Mouse (Mus musculus) CD4-positive naive resting alpha-beta T cell, adult 76 days (primary cell): Measurements from ENCODE around the gene Ttll6. TPM values are rescaled to one million over a fixed set of nuclear protein-coding genes. Genes with fewer than 3 reads are reported as not detected.

Source experiments
- total RNA-seq: library from RNA; stranded (reverse); gene quantifications from one replicate; pipeline ENCODE4 v1.2.4, GENCODE M21; 2023

Ttll6 gene
- total RNA-seq: not detected

DNA sequence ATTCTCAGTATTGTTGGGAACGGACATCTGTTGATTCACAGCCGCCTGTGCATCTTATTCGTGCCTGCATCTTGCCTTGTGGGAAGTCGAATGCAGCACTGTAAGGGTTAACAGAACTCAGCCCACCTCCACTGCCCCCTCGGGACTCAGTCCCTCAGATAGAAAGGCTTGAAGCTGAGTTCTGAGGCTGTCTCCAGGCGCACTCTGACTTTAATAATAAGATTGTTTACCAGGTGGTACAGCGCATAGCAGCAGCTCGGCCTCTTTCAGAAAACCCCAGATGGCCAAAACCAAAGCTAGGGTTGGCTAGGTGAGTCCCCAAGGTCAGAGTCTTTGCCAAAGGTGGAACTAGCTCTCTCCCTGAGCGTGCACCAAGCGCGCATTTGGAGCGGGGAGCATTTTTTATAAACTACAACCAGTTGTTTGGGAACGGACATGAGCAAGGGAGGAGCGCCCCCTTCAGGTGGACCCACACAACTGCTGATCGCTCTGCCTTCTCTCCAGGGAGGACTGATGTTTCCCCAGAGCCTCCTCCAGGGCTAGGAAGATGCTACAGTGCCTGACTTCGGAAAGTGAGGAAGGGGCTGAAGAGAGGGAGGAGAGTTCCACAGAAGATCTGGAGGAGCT, at the start of gene Ttll6:
Gene Ttll6, plus strand, starts transcription at position 548 of the 627 bp plus-strand sequence.

DNA sequence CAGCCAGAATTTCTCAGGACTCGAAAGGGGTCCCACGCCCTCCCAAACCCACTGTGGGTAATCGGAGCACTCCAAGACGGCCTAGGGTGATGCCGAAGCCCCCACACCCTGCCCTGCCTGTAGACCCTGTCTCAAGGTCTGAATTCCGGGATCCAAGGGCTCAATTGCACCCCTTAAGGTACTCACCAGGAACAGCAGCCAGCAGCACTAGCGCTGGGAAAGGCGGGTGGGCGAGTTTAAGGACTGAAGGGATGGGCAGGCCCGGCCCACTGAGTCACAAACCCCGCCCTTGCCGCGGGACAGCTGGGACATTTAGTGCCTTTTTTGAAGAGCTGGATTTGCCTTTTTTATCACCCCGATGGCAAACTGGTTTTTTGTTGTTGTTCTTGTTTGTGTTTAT, 21.8 kb upstream of the Ttll6 start, which contains the start of gene Calcoco2:
Gene Calcoco2, minus strand, starts transcription at position 214 of the 400 bp plus-strand sequence.

DNA sequence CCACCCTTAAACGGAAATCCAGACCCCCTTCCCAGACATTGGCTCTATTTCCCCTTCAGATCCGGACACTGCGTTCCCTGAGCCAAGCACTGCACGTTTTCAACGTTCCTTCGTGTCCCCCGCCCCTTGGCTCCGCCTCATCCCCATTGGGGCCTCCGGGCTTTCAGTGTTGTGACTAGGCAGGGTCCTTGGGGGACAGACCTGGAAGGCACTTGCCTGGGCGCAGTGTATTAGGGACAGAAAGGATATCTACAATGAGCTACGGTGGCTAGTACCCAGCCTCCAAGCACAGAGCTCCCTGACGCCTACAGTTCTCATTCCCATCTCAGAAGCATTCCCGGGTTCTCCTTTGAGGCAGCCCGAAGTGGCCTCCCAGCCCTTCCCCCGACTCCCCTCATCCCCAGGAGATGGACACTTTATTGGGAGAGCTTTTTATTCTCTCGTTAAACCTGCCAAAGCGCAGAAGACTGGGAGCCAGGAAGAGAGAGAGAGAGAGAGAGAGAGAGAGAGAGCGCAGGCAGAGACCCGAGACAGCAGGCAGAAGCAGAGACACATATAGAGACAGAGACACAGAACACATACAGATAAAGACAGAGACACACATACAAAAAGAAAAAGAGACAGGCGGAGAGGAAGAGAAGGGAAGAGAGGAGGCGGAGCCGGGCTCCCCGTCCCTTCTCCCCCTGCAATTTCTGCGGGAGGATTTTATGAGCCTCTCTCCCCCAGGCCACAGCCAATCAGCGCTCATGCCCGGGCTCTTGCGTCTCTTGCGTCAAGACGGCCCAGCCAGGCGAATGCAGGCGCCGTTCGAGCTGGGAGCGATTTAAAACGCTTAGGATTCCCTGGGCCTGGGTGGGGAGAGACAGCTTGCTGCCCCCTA, 60.2 kb downstream of the Ttll6 start, which contains the start of gene Hoxb13:
Gene Hoxb13, plus strand, starts transcription at position 796 of the 880 bp plus-strand sequence.

Other genes with a start within 250 kb of the Ttll6 start
- gene B4galnt2, start 218.9 kb upstream of the Ttll6 start, total RNA-seq: not detected
- not detected for gene Igf2bp1, start 127.8 kb upstream of the Ttll6 start, total RNA-seq
- not detected for gene Gip, start 109.2 kb upstream of the Ttll6 start, total RNA-seq
- 43.6 TPM for gene Snf8, start 98.9 kb upstream of the Ttll6 start, total RNA-seq
- gene Ube2z, start 68.4 kb upstream of the Ttll6 start, total RNA-seq: 41.9 TPM
- gene Atp5g1, start 58.1 kb upstream of the Ttll6 start, total RNA-seq: 102 TPM
- gene Calcoco2, start 21.8 kb upstream of the Ttll6 start, total RNA-seq: not detected
- not detected for gene Hoxb13, start 60.5 kb downstream of the Ttll6 start, total RNA-seq
- gene Hoxb9, start 137.7 kb downstream of the Ttll6 start, total RNA-seq: not detected
- not detected for gene Hoxb8, start 148.1 kb downstream of the Ttll6 start, total RNA-seq
- gene Hoxb7, start 152.8 kb downstream of the Ttll6 start, total RNA-seq: not detected
- gene Hoxb6, start 158.7 kb downstream of the Ttll6 start, total RNA-seq: not detected
- not detected for gene Hoxb5, start 169.6 kb downstream of the Ttll6 start, total RNA-seq
- gene Hoxb4, start 184.5 kb downstream of the Ttll6 start, total RNA-seq: 0.59 TPM
- gene Hoxb3, start 189.5 kb downstream of the Ttll6 start, total RNA-seq: not detected
- gene Hoxb2, start 216.7 kb downstream of the Ttll6 start, total RNA-seq: not detected
- gene Hoxb1, start 232.0 kb downstream of the Ttll6 start, total RNA-seq: not detected